Mouse (Mus musculus): Measurements from ENCODE around the gene Cbl. TPM values are rescaled to one million over a fixed set of nuclear protein-coding genes. Genes with fewer than 3 reads are reported as not detected.

Cbl gene
- polyA plus RNA-seq, 1 experiment, result 8.1 TPM

DNA sequence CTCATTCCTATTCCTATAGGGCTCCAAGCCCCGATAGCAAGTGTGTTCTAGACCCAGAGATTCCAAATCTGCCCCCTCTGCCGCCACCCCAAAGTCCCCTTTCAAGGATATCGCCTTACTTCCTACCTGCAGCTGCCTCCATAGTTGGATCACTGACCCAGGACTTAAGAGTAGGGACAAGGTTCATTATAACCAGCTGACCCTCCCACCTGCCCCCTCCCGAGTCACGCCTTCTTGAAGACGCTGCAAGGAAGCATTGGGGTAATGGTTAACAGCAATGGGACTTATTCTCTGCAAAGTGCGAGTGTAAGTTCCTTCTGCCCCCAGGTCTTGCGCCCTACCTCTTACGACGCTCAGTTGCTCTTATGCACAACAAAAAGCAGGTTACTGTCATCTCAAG lies 17.5 kb upstream of the Cbl start, which contains the start of gene Pdzd3:
Pdzd3 (minus strand) TSS at position 158 of the 400 bp plus-strand sequence.
- 48% methylated on average over 10 of the region's 10 CpGs for WGBS
- Histone ChIP-seq H3K27me3 (replicated peaks; ENCODE audit: control insufficient read depth, insufficient read depth, low read length) (no peaks in the 10 kb centered on the region), H3K36me3 (ENCODE audit: control insufficient read depth, insufficient read depth, low read length) (no peaks in the 10 kb centered on the region; the same call in 1 of the 2 replicates), H3K27ac (ENCODE audit: insufficient read depth, low read depth, low read length) (peak within 1 kb of the TSS; percentile 83), H3K4me1 (ENCODE audit: control insufficient read depth, insufficient read depth, low read length) (peaks cover 13% of the 10 kb centered on the region; the same call in 1 of the 2 replicates), H3K4me3 (ENCODE audit: insufficient read depth, low read depth, low read length) (peak within 1 kb of the TSS; percentile 60)
- TF ChIP-seq CTCF (conservative IDR thresholded peaks at IDR 0.05; ENCODE audit: insufficient read depth, insufficient read length, low read depth, low read length), result no peak
- TF ChIP-seq POLR2A (IDR thresholded peaks at IDR 0.05; ENCODE audit: low read depth, low read length), result no peak
- peak; percentile 92 for DNase-seq

- peak; percentile 36 for DNase-seq
- Histone ChIP-seq H3K27ac (ENCODE audit: insufficient read depth, low read depth, low read length) (peak overlapping the region; percentile 83; the same call in 1 of the 2 replicates), H3K4me1 (ENCODE audit: control insufficient read depth, insufficient read depth, low read length) (peaks cover 13% of the 10 kb centered on the region; the same call in 1 of the 2 replicates), H3K27me3 (replicated peaks; ENCODE audit: control insufficient read depth, insufficient read depth, low read length) (no peaks in the 10 kb centered on the region), H3K36me3 (ENCODE audit: control insufficient read depth, insufficient read depth, low read length) (no peaks in the 10 kb centered on the region; the same call in 1 of the 2 replicates), H3K4me3 (ENCODE audit: insufficient read depth, low read depth, low read length) (peak overlapping the region; percentile 60)
- 39% methylated on average over 4 of the region's 4 CpGs for WGBS
- TF ChIP-seq CTCF (conservative IDR thresholded peaks at IDR 0.05; ENCODE audit: insufficient read depth, insufficient read length, low read depth, low read length) (no peak), POLR2A (IDR thresholded peaks at IDR 0.05; ENCODE audit: low read depth, low read length) (no peak)
These were observed 16.6 kb upstream of the Cbl start for GRCm38 (mm10) chr9:44250445-44250844.

GRCm38 (mm10) chr9:44249181-44250146 lies 15.6 kb upstream of the Cbl start:
- TF ChIP-seq POLR2A (IDR thresholded peaks at IDR 0.05; ENCODE audit: low read depth, low read length), result no peak
- peak; percentile 74 for TF ChIP-seq CTCF (conservative IDR thresholded peaks at IDR 0.05; ENCODE audit: insufficient read depth, insufficient read length, low read depth, low read length)
- Histone ChIP-seq H3K4me1 (ENCODE audit: control insufficient read depth, insufficient read depth, low read length) (peaks cover 13% of the 10 kb centered on the region; the same call in 1 of the 2 replicates), H3K36me3 (ENCODE audit: control insufficient read depth, insufficient read depth, low read length) (no peaks in the 10 kb centered on the region; the same call in 1 of the 2 replicates), H3K27me3 (replicated peaks; ENCODE audit: control insufficient read depth, insufficient read depth, low read length) (no peaks in the 10 kb centered on the region), H3K27ac (ENCODE audit: insufficient read depth, low read depth, low read length) (no peak overlapping the region), H3K4me3 (ENCODE audit: insufficient read depth, low read depth, low read length) (peak overlapping the region; percentile 60)
- 27% methylated on average over 26 of the region's 26 CpGs for WGBS
- DNase-seq, result peak; percentile 84

- TF ChIP-seq CTCF (conservative IDR thresholded peaks at IDR 0.05; ENCODE audit: insufficient read depth, insufficient read length, low read depth, low read length), result no peak
- Histone ChIP-seq H3K4me3 (ENCODE audit: insufficient read depth, low read depth, low read length) (no peak overlapping the region), H3K4me1 (ENCODE audit: control insufficient read depth, insufficient read depth, low read length) (peaks cover 13% of the 10 kb centered on the region; the same call in 1 of the 2 replicates), H3K27me3 (replicated peaks; ENCODE audit: control insufficient read depth, insufficient read depth, low read length) (no peaks in the 10 kb centered on the region), H3K27ac (ENCODE audit: insufficient read depth, low read depth, low read length) (no peak overlapping the region), H3K36me3 (ENCODE audit: control insufficient read depth, insufficient read depth, low read length) (no peaks in the 10 kb centered on the region; the same call in 1 of the 2 replicates)
- DNase-seq, result peak; percentile 62
- 53% methylated on average over 6 of the region's 6 CpGs for WGBS
These were observed 14.1 kb upstream of the Cbl start for GRCm38 (mm10) chr9:44247907-44248306.

DNA sequence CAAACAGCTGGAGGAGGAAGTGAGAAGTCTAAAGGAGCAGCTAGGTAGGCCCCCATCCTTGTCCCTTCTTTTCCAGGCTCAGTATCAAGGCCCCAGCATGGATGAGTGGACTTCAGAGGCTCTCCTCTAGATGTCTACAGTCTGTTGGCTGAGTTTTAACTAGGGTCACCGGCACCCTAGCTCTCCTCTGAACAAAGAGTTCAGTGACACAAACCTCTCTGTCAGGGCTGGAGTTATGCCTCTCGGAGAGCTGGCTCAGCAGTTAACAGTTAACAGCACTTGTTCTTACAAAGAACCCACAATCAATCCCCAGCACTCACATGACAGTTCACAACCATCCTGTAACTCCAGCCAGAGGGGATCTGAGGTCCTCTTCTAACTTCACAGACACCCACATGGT lies 9.8 kb upstream of the Cbl start:
- DNase-seq, result peak; percentile 84
- Histone ChIP-seq H3K36me3 (ENCODE audit: control insufficient read depth, insufficient read depth, low read length) (no peaks in the 10 kb centered on the region; the same call in 1 of the 2 replicates), H3K27ac (ENCODE audit: insufficient read depth, low read depth, low read length) (no peak overlapping the region), H3K4me1 (ENCODE audit: control insufficient read depth, insufficient read depth, low read length) (peaks cover 8% of the 10 kb centered on the region; the same call in 1 of the 2 replicates), H3K4me3 (ENCODE audit: insufficient read depth, low read depth, low read length) (no peak overlapping the region), H3K27me3 (replicated peaks; ENCODE audit: control insufficient read depth, insufficient read depth, low read length) (no peaks in the 10 kb centered on the region)
- 41% methylated on average over 2 of the region's 2 CpGs for WGBS
- no peak for TF ChIP-seq POLR2A (IDR thresholded peaks at IDR 0.05; ENCODE audit: low read depth, low read length)
- TF ChIP-seq CTCF (conservative IDR thresholded peaks at IDR 0.05; ENCODE audit: insufficient read depth, insufficient read length, low read depth, low read length), result no peak

- WGBS, result 78% methylated on average over 9 of the region's 9 CpGs
- Histone ChIP-seq H3K27ac (ENCODE audit: insufficient read depth, low read depth, low read length) (no peak overlapping the region), H3K36me3 (ENCODE audit: control insufficient read depth, insufficient read depth, low read length) (no peaks in the 10 kb centered on the region), H3K27me3 (replicated peaks; ENCODE audit: control insufficient read depth, insufficient read depth, low read length) (no peaks in the 10 kb centered on the region), H3K4me1 (ENCODE audit: control insufficient read depth, insufficient read depth, low read length) (no peaks in the 10 kb centered on the region; the same call in 1 of the 2 replicates), H3K4me3 (ENCODE audit: insufficient read depth, low read depth, low read length) (no peak overlapping the region)
- no peak for DNase-seq
- TF ChIP-seq CTCF (conservative IDR thresholded peaks at IDR 0.05; ENCODE audit: insufficient read depth, insufficient read length, low read depth, low read length) (no peak), POLR2A (IDR thresholded peaks at IDR 0.05; ENCODE audit: low read depth, low read length) (no peak)
These were observed 7.6 kb upstream of the Cbl start for GRCm38 (mm10) chr9:44241418-44241817.

DNA sequence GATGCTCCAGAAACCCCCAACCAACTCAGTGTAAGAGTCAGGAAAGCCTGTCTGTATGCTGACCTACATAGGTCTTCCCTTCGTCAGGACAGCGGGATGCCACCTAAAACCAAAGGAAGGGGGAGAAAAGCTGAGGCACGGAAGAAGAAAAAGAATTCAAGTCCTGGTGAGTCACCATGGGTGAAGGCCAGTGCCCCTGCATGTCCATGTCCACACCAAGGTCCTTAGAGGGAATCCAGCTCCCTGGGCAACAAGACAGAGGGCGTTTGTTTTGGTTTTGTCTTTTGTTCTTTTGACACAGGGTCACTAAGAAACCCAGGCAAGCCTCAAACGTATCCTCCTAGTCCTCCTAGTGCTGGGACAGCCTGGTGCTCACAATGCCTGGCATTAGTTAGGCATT lies 7.1 kb upstream of the Cbl start:
- no peak for TF ChIP-seq CTCF (conservative IDR thresholded peaks at IDR 0.05; ENCODE audit: insufficient read depth, insufficient read length, low read depth, low read length)
- no peak for TF ChIP-seq POLR2A (IDR thresholded peaks at IDR 0.05; ENCODE audit: low read depth, low read length)
- WGBS, result 63% methylated on average over 5 of the region's 5 CpGs
- Histone ChIP-seq H3K27me3 (replicated peaks; ENCODE audit: control insufficient read depth, insufficient read depth, low read length) (no peaks in the 10 kb centered on the region), H3K27ac (ENCODE audit: insufficient read depth, low read depth, low read length) (no peak overlapping the region), H3K4me1 (ENCODE audit: control insufficient read depth, insufficient read depth, low read length) (peaks cover 3% of the 10 kb centered on the region; the same call in 1 of the 2 replicates), H3K36me3 (ENCODE audit: control insufficient read depth, insufficient read depth, low read length) (no peaks in the 10 kb centered on the region), H3K4me3 (ENCODE audit: insufficient read depth, low read depth, low read length) (no peak overlapping the region)
- no peak for DNase-seq
